Mouse (Mus musculus): ENCODE measurements at regions not wholly inside any gene's neighbourhood (a gene's known extent, or its start where the extent isn't known, plus 50 kb on each side); places are given as distances from the start of the nearest gene placed in this dataset.
A peak's percentile ranks its signal among the peaks of the same experiment; 100 is the strongest.

DNA sequence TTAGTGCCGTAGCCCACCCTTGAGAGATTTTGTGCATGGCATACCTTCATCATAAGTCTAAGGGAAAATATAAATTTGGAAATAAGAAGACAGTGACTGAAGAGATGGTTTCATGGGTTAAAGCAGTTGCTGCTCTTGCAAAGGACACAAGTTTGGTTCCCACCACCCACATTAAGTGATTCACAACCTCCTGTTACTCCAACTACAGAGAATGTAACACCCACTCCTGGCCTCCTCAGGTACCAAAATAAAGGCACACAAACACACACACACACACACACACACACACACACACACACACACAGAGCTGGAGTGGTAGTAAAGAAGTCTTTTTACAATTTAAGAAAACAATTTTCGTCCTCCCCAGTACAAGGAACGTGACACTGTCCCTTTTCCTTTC, 421.4 kb downstream of the Dad1 start:
- Histone ChIP-seq H3K36me3 (ENCODE audit: control insufficient read depth, insufficient read depth, low read length) (no peaks in the 10 kb centered on the region), H3K4me3 (ENCODE audit: control insufficient read depth, insufficient read depth, low read length) (no peak overlapping the region), H3K4me1 (replicated peaks; ENCODE audit: control insufficient read depth, insufficient read depth, low read length) (peaks cover 10% of the 10 kb centered on the region), H3K27ac (ENCODE audit: control insufficient read depth, insufficient read depth, low read length) (no peak overlapping the region), H3K27me3 (ENCODE audit: control insufficient read depth, insufficient read depth, low read length) (no peaks in the 10 kb centered on the region)
- DNase-seq, result no peak
- WGBS, result 96% methylated on average over 3 of the region's 3 CpGs
- TF ChIP-seq CTCF (IDR thresholded peaks at IDR 0.05; ENCODE audit: borderline replicate concordance, control insufficient read depth, extremely low read depth, insufficient read depth, low read length, poor library complexity) (no peak), POLR2A (IDR thresholded peaks at IDR 0.05; ENCODE audit: control insufficient read depth, extremely low read depth, insufficient read depth, low read length, poor library complexity) (no peak)

DNA sequence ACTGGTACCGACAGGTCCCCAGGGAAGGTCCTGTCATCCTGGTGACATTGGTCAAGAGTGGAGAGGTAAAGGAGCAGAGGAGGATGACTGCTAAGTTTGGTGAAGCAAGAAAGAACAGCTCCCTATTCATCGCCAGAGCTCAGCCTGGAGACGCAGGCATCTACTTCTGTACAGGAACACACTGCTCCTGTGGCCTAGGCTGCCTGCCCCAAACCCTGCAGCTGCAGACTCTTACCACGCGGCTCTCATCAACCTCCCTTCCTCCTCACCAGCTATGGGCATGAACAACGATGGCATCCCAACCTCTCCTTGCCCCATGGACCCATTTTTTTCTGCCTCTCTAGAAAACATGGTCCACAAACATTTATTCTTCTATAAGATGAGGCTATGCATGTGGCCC, 422.3 kb downstream of the Dad1 start:
- 52% methylated on average over 6 of the region's 6 CpGs for WGBS
- TF ChIP-seq POLR2A (IDR thresholded peaks at IDR 0.05; ENCODE audit: control insufficient read depth, extremely low read depth, insufficient read depth, low read length, poor library complexity) (no peak), CTCF (IDR thresholded peaks at IDR 0.05; ENCODE audit: borderline replicate concordance, control insufficient read depth, extremely low read depth, insufficient read depth, low read length, poor library complexity) (no peak)
- no peak overlapping the region for H3K4me3 ChIP-seq (ENCODE audit: control insufficient read depth, insufficient read depth, low read length)
- no peaks in the 10 kb centered on the region for H3K36me3 ChIP-seq (ENCODE audit: control insufficient read depth, insufficient read depth, low read length)
- no peaks in the 10 kb centered on the region for H3K27me3 ChIP-seq (ENCODE audit: control insufficient read depth, insufficient read depth, low read length)
- peaks cover 10% of the 10 kb centered on the region for H3K4me1 ChIP-seq (replicated peaks; ENCODE audit: control insufficient read depth, insufficient read depth, low read length)
- peak overlapping the region; percentile 44; the same call in 1 of the 2 replicates for H3K27ac ChIP-seq (ENCODE audit: control insufficient read depth, insufficient read depth, low read length)
- DNase-seq, result peak; percentile 32

DNA sequence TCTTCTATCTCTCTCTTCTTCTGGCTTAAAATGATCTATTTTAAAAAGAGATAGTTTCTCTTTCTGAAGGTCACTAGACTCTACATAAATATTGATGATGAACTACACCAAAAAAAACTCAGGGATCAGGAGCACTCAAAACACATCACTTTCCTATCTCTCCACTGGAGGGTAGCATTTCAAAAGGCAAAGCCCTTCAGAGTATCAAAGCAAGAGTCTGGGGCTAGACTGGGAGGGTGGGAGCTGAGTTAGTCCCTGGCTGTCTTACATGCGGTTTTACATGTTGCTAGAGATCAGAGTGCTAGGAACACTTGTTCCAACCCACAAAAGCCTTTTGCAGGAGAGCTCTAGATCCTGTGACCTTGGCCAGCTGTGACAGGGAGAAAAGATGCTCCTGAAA, 423.2 kb downstream of the Dad1 start:
- TF ChIP-seq POLR2A (IDR thresholded peaks at IDR 0.05; ENCODE audit: control insufficient read depth, extremely low read depth, insufficient read depth, low read length, poor library complexity), result no peak
- no peak for TF ChIP-seq CTCF (IDR thresholded peaks at IDR 0.05; ENCODE audit: borderline replicate concordance, control insufficient read depth, extremely low read depth, insufficient read depth, low read length, poor library complexity)
- no peak overlapping the region for H3K27ac ChIP-seq (ENCODE audit: control insufficient read depth, insufficient read depth, low read length)
- no peaks in the 10 kb centered on the region for H3K27me3 ChIP-seq (ENCODE audit: control insufficient read depth, insufficient read depth, low read length)
- 7% methylated on average over 1 of the region's 1 CpGs for WGBS
- no peaks in the 10 kb centered on the region for H3K36me3 ChIP-seq (ENCODE audit: control insufficient read depth, insufficient read depth, low read length)
- DNase-seq, result peak; percentile 20
- H3K4me3 ChIP-seq (ENCODE audit: control insufficient read depth, insufficient read depth, low read length), result no peak overlapping the region
- H3K4me1 ChIP-seq (replicated peaks; ENCODE audit: control insufficient read depth, insufficient read depth, low read length), result peaks cover 10% of the 10 kb centered on the region

DNA sequence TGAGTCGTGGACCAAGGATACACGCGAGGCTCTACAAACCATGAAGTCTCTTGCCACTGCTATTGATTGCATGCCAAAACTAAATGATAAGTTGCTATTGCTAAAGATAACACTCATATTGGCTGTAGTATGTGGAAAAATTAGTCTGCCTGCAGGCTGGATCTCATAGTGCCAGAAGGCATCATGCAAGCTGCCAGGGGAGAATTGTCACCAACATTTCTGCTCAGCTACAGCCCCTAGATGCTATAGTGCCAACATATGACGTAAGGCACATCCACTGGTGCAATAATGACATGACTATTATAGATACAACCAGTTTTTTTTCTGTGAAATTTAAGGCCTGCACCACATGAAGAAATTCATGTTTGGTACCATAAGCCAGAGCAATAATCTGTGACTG, 427.1 kb downstream of the Dad1 start:
- H3K4me3 ChIP-seq (ENCODE audit: control insufficient read depth, insufficient read depth, low read length), result no peak overlapping the region
- peaks cover 7% of the 10 kb centered on the region for H3K4me1 ChIP-seq (replicated peaks; ENCODE audit: control insufficient read depth, insufficient read depth, low read length)
- DNase-seq, result no peak
- no peaks in the 10 kb centered on the region for H3K36me3 ChIP-seq (ENCODE audit: control insufficient read depth, insufficient read depth, low read length)
- H3K27me3 ChIP-seq (ENCODE audit: control insufficient read depth, insufficient read depth, low read length), result no peaks in the 10 kb centered on the region
- H3K27ac ChIP-seq (ENCODE audit: control insufficient read depth, insufficient read depth, low read length), result no peak overlapping the region
- WGBS, result 96% methylated on average over 4 of the region's 4 CpGs
- TF ChIP-seq CTCF (IDR thresholded peaks at IDR 0.05; ENCODE audit: borderline replicate concordance, control insufficient read depth, extremely low read depth, insufficient read depth, low read length, poor library complexity), result no peak
- TF ChIP-seq POLR2A (IDR thresholded peaks at IDR 0.05; ENCODE audit: control insufficient read depth, extremely low read depth, insufficient read depth, low read length, poor library complexity), result no peak

DNA sequence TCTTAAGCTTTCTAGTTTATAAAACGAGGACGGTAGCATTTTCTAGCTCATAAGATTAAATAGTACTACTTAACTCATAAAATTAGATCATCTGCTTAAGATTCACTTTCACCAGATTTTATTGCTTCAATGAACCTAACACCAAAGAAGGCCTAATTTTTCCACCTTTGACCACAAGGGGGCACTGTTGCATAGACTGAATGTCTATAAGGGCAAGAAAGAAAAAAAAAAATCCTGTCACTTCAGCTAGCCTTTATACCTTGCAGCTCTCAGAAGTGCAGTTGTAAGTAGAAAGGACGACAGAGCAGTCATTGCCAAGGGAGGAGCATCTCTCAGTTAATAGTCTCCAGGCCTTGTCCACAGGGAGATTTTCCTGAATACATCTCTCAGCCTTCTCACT, 447.7 kb downstream of the Dad1 start:
- Histone ChIP-seq H3K36me3 (ENCODE audit: control insufficient read depth, insufficient read depth, low read length) (no peaks in the 10 kb centered on the region), H3K4me1 (replicated peaks; ENCODE audit: control insufficient read depth, insufficient read depth, low read length) (peaks cover 18% of the 10 kb centered on the region), H3K27me3 (ENCODE audit: control insufficient read depth, insufficient read depth, low read length) (no peaks in the 10 kb centered on the region), H3K4me3 (ENCODE audit: control insufficient read depth, insufficient read depth, low read length) (no peak overlapping the region), H3K27ac (ENCODE audit: control insufficient read depth, insufficient read depth, low read length) (peak overlapping the region; percentile 34)
- WGBS, result 14% methylated on average over 3 of the region's 3 CpGs
- DNase-seq, result peak; percentile 79
- TF ChIP-seq CTCF (IDR thresholded peaks at IDR 0.05; ENCODE audit: borderline replicate concordance, control insufficient read depth, extremely low read depth, insufficient read depth, low read length, poor library complexity) (no peak), POLR2A (IDR thresholded peaks at IDR 0.05; ENCODE audit: control insufficient read depth, extremely low read depth, insufficient read depth, low read length, poor library complexity) (no peak)

DNA sequence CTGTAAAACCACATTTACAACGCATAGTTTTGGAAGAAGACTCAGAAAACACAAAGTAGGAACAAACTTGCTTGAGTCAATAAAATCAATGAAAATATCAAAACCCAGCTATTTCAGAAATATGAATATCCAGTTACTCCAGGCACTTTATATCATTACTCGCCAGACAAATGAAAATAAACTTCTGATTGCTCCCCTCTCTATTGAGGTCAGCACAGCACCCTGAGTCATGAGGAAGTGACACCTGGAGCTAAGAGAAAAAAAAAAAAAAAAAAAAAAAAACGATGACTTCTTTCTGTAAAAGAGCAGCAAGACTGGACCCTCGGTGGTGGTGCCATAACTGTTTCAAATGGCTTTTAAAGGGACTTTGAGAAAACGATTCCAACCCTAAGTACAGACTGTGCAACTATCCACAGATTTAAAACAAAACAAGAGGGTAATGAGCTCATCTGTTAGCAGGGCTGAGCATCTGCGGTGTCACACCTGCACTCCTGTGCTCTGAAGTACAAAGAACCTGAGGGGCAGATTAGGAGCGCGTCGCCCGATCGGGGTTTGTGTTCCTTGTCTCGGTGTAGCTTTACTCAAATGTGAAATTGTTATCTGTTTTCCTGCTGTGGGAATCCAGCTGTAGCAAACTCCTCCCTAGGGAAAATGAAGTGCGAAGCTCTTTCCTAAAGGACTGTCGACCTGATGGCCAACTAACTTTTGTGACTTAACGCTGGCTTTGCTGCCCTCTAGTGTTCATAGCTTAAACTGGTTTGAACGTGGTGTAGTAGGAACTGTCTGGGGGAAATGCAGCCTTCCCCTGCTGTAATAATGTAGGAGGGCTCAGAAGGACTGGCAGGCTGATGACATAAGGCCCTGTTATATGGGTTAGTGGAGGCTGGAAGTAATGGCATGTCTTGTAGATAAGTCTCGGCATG, 449.9 kb downstream of the Dad1 start:
- Histone ChIP-seq H3K27ac (ENCODE audit: control insufficient read depth, insufficient read depth, low read length) (peak overlapping the region; percentile 68), H3K4me3 (ENCODE audit: control insufficient read depth, insufficient read depth, low read length) (peak overlapping the region; percentile 14), H3K27me3 (ENCODE audit: control insufficient read depth, insufficient read depth, low read length) (no peaks in the 10 kb centered on the region), H3K36me3 (ENCODE audit: control insufficient read depth, insufficient read depth, low read length) (no peaks in the 10 kb centered on the region), H3K4me1 (replicated peaks; ENCODE audit: control insufficient read depth, insufficient read depth, low read length) (peaks cover 25% of the 10 kb centered on the region)
- TF ChIP-seq CTCF (IDR thresholded peaks at IDR 0.05; ENCODE audit: borderline replicate concordance, control insufficient read depth, extremely low read depth, insufficient read depth, low read length, poor library complexity) (no peak), POLR2A (IDR thresholded peaks at IDR 0.05; ENCODE audit: control insufficient read depth, extremely low read depth, insufficient read depth, low read length, poor library complexity) (no peak)
- 5% methylated on average over 17 of the region's 17 CpGs for WGBS
- DNase-seq, result peak; percentile 71
